Mouse (Mus musculus): ENCODE measurements around the gene Serpina1a. TPM values are rescaled to one million over a fixed set of nuclear protein-coding genes. Genes with fewer than 3 reads are reported as not detected.
"Not testable (repeated sequence)": the region's sequence is repeated elsewhere in the genome, so short reads cannot be mapped to it uniquely, and the experiment has no call there.

Serpina1a gene
- polyA plus RNA-seq, 1 experiment from 2014 or later: 0.68 TPM

- 78% methylated on average over 5 of the region's 5 CpGs for WGBS
Observed at GRCm38 (mm10) chr12:103823826-103824225, 39.5 kb downstream of the Serpina1a start.

More at GRCm38 (mm10) chr12:103823826-103824225, 39.5 kb downstream of the Serpina1a start:
- H3K9me3 ChIP-seq; H3K4me1 ChIP-seq (replicated peaks); H3K27ac ChIP-seq (replicated peaks); ATAC-seq (ENCODE audit: low read depth); H3K36me3 ChIP-seq; H3K27me3 ChIP-seq; H3K9ac ChIP-seq; H3K4me3 ChIP-seq; H3K4me2 ChIP-seq: not testable (repeated sequence)

Other genes starting within 250 kb of the Serpina1a start
- not detected in 2 replicates for gene Serpina10, start 232.1 kb downstream of the Serpina1a start, polyA plus RNA-seq (2015; fragmentation: Nextera tagmentation; extraction: Ambion mirVana)
- gene Serpina6, start 206.3 kb downstream of the Serpina1a start, polyA plus RNA-seq (2015; fragmentation: Nextera tagmentation; extraction: Ambion mirVana): 0.35 and 0.36 TPM in 2 replicates
- not detected in 2 replicates for gene Serpina16, start 187.4 kb downstream of the Serpina1a start, polyA plus RNA-seq (2015; fragmentation: Nextera tagmentation; extraction: Ambion mirVana)
- not detected in 2 replicates for gene Serpina1f, start 168.0 kb downstream of the Serpina1a start, polyA plus RNA-seq (2015; fragmentation: Nextera tagmentation; extraction: Ambion mirVana)
- gene Serpina1d, start 90.0 kb downstream of the Serpina1a start, polyA plus RNA-seq (2015; fragmentation: Nextera tagmentation; extraction: Ambion mirVana): not detected in 2 replicates
- gene Serpina1b, start 33.2 kb downstream of the Serpina1a start, polyA plus RNA-seq (2015; fragmentation: Nextera tagmentation; extraction: Ambion mirVana): 0.27 TPM in 1 of 2 replicates, not detected in the other
- gene Serpina1c, start 41.3 kb upstream of the Serpina1a start, polyA plus RNA-seq (2015; fragmentation: Nextera tagmentation; extraction: Ambion mirVana): not detected in 2 replicates
- not detected in 2 replicates for gene Serpina1e, start 95.4 kb upstream of the Serpina1a start, polyA plus RNA-seq (2015; fragmentation: Nextera tagmentation; extraction: Ambion mirVana)
- gene Serpina11, start 126.4 kb upstream of the Serpina1a start, polyA plus RNA-seq (2015; fragmentation: Nextera tagmentation; extraction: Ambion mirVana): not detected in 2 replicates
- not detected in 2 replicates for gene Serpina9, start 150.2 kb upstream of the Serpina1a start, polyA plus RNA-seq (2015; fragmentation: Nextera tagmentation; extraction: Ambion mirVana)
- 0.08 TPM in 1 of 2 replicates, not detected in the other for gene Serpina12, start 180.9 kb upstream of the Serpina1a start, polyA plus RNA-seq (2015; fragmentation: Nextera tagmentation; extraction: Ambion mirVana)
- not detected in 2 replicates for gene Serpina5, start 237.6 kb upstream of the Serpina1a start, polyA plus RNA-seq (2015; fragmentation: Nextera tagmentation; extraction: Ambion mirVana)
- gene Serpina3a, start 249.2 kb upstream of the Serpina1a start, polyA plus RNA-seq (2015; fragmentation: Nextera tagmentation; extraction: Ambion mirVana): not detected in 2 replicates